Mouse (Mus musculus) midbrain, embryonic 14.5 days (tissue): Measurements from ENCODE around the gene Ankrd40. TPM values are rescaled to one million over a fixed set of nuclear protein-coding genes. Genes with fewer than 3 reads are reported as not detected.

Experiments used
- ATAC-seq: fragments of 200-750 bp; cut with Nextera tagmentation; 2 replicates; pipeline ENCODE4 v1.8.0; 2017; ENCODE audit warnings: moderate number of reproducible peaks, moderate library complexity; ENCODE audit not compliant: low FRiP score, low TSS enrichment
- DNase-seq: peaks from one replicate; pipeline ENCODE4 v3.0.0-alpha.2; 2015
- H3K27ac ChIP-seq: fragments of 300-500 bp; sonication (generic); replicated peaks from 2 replicates; pipeline ENCODE4 v1.5.1; 2014; ENCODE audit warnings: mild to moderate bottlenecking, low read depth, low read length, moderate library complexity
- H3K27me3 ChIP-seq: fragments of 300-500 bp; sonication (generic); 2 replicates; pipeline ENCODE4 v1.6.1; 2014; ENCODE audit warnings: low read length, control low read depth, mixed read lengths; ENCODE audit not compliant: control insufficient read depth, insufficient read depth
- H3K36me3 ChIP-seq: fragments of 300-500 bp; sonication (generic); 2 replicates; pipeline ENCODE4 v1.6.1; 2014; ENCODE audit warnings: low read length, control low read depth; ENCODE audit not compliant: control insufficient read depth, insufficient read depth
- H3K4me1 ChIP-seq: fragments of 300-500 bp; sonication (generic); 2 replicates; pipeline ENCODE4 v1.6.1; 2014; ENCODE audit warnings: mild to moderate bottlenecking, antibody characterized with exemption, low read length, control low read depth; ENCODE audit not compliant: control insufficient read depth, insufficient read depth
- H3K4me2 ChIP-seq: fragments of 300-500 bp; sonication (generic); 2 replicates; pipeline ENCODE4 v1.6.1; 2014; ENCODE audit warnings: mild to moderate bottlenecking, low read length, moderate library complexity
- H3K4me3 ChIP-seq: fragments of 300-500 bp; sonication (generic); replicated peaks from 2 replicates; pipeline ENCODE4 v1.5.1; 2014; ENCODE audit warnings: low read depth, low read length
- H3K9ac ChIP-seq: fragments of 300-500 bp; sonication (generic); replicated peaks from 2 replicates; pipeline ENCODE4 v1.6.1; 2014; ENCODE audit warnings: mild to moderate bottlenecking, low read length, moderate library complexity
- H3K9me3 ChIP-seq: fragments of 300-500 bp; sonication (generic); 2 replicates; pipeline ENCODE4 v1.6.1; 2016; ENCODE audit warnings: low read length, control low read depth, mixed read lengths; ENCODE audit not compliant: control insufficient read depth
- WGBS: fragments of 180-500 bp; shearing (Covaris S2); extraction: QIAGEN DNeasy Blood & Tissue Kit; methylation state at CpG from one replicate; pipeline ENCODE4 v1.1.7; 2014; 5-methylcytosine and 5-hydroxymethylcytosine counted together
- polyA plus RNA-seq: library from polyadenylated mRNA; unstranded; fragments of >200 nt; fragmentation: Nextera tagmentation; extraction: Ambion mirVana; gene quantifications from 2 replicates; pipeline ENCODE4 v1.2.1, GENCODE M21; 2014

Ankrd40 gene
- polyA plus RNA-seq, 1 experiment from 2014 or later: 13.1 TPM

GRCm38 (mm10) chr11:94343955-94344358 is 16.2 kb downstream of the Ankrd40 start:
- H3K4me1 ChIP-seq: peaks cover 21% of the 10 kb centered on the region
- H3K9me3 ChIP-seq: no peaks in the 10 kb centered on the region
- ATAC-seq (no peak), DNase-seq (peak; percentile 57)
- 9% methylated on average over 5 of the region's 5 CpGs for WGBS
- H3K4me2 ChIP-seq: no peak overlapping the region
- no peaks in the 10 kb centered on the region for H3K27me3 ChIP-seq
- 0 out of 2 replicates have a peak overlapping the region, but pooled peaks have one; percentile 37 for H3K27ac ChIP-seq
- H3K4me3 ChIP-seq: no peak overlapping the region
- no peak overlapping the region for H3K9ac ChIP-seq
- peaks cover 14% of the 10 kb centered on the region for H3K36me3 ChIP-seq

- DNase-seq (no peak), ATAC-seq (no peak)
- no peak overlapping the region for H3K9ac ChIP-seq
- H3K36me3 ChIP-seq: peaks cover 9% of the 10 kb centered on the region
- peak overlapping the region; percentile 37; the same call in 1 of the 2 replicates for H3K27ac ChIP-seq
- H3K4me2 ChIP-seq: no peak overlapping the region
- 79% methylated on average over 1 of the region's 1 CpGs for WGBS
- no peaks in the 10 kb centered on the region for H3K27me3 ChIP-seq
- no peaks in the 10 kb centered on the region for H3K9me3 ChIP-seq
- peaks cover 21% of the 10 kb centered on the region for H3K4me1 ChIP-seq
- no peak overlapping the region for H3K4me3 ChIP-seq
These were observed 16.7 kb downstream of the Ankrd40 start for GRCm38 (mm10) chr11:94344470-94344869.

- H3K4me1 ChIP-seq: peaks cover 18% of the 10 kb centered on the region
- H3K27ac ChIP-seq: no peak overlapping the region
- 0 out of 2 replicates have a peak, but pooled peaks cover under 1% of the 10 kb centered on the region for H3K36me3 ChIP-seq
- ATAC-seq (no peak), DNase-seq (no peak)
- no peaks in the 10 kb centered on the region for H3K27me3 ChIP-seq
- H3K9me3 ChIP-seq: no peaks in the 10 kb centered on the region
- no peak overlapping the region for H3K4me3 ChIP-seq
- WGBS: 84% methylated on average over 10 of the region's 10 CpGs
- H3K9ac ChIP-seq: no peak overlapping the region
- H3K4me2 ChIP-seq: no peak overlapping the region
These were observed 18.1 kb downstream of the Ankrd40 start for GRCm38 (mm10) chr11:94345926-94346325.

GRCm38 (mm10) chr11:94346611-94347010 is 18.8 kb downstream of the Ankrd40 start:
- H3K36me3 ChIP-seq: no peaks in the 10 kb centered on the region
- peaks cover 13% of the 10 kb centered on the region for H3K4me1 ChIP-seq
- no peak overlapping the region for H3K4me3 ChIP-seq
- ATAC-seq (no peak), DNase-seq (no peak)
- H3K9ac ChIP-seq: no peak overlapping the region
- no peak overlapping the region for H3K4me2 ChIP-seq
- H3K27me3 ChIP-seq: no peaks in the 10 kb centered on the region
- H3K27ac ChIP-seq: no peak overlapping the region
- 81% methylated on average over 3 of the region's 3 CpGs for WGBS
- no peaks in the 10 kb centered on the region for H3K9me3 ChIP-seq

- Histone ChIP-seq H3K36me3 (no peaks in the 10 kb centered on the region), H3K4me1 (peaks cover 8% of the 10 kb centered on the region), H3K9ac (no peak overlapping the region), H3K27me3 (no peaks in the 10 kb centered on the region), H3K27ac (no peak overlapping the region), H3K4me3 (no peak overlapping the region), H3K4me2 (no peak overlapping the region), H3K9me3 (no peaks in the 10 kb centered on the region)
- WGBS: 90% methylated on average over 7 of the region's 7 CpGs
- DNase-seq: no peak
- ATAC-seq: no peak
These were observed 19.3 kb downstream of the Ankrd40 start for GRCm38 (mm10) chr11:94347063-94347575.

- WGBS: 82% methylated on average over 2 of the region's 2 CpGs
- Histone ChIP-seq H3K36me3 (no peaks in the 10 kb centered on the region), H3K27ac (no peak overlapping the region), H3K9me3 (no peaks in the 10 kb centered on the region), H3K4me3 (no peak overlapping the region), H3K9ac (no peak overlapping the region), H3K4me1 (no peaks in the 10 kb centered on the region), H3K4me2 (no peak overlapping the region), H3K27me3 (no peaks in the 10 kb centered on the region)
- no peak for DNase-seq
- no peak for ATAC-seq
These were observed 22.0 kb downstream of the Ankrd40 start for GRCm38 (mm10) chr11:94349839-94350238.

- DNase-seq: no peak
- H3K27ac ChIP-seq: no peak overlapping the region
- H3K36me3 ChIP-seq: no peaks in the 10 kb centered on the region
- no peak overlapping the region for H3K4me2 ChIP-seq
- no peaks in the 10 kb centered on the region for H3K27me3 ChIP-seq
- WGBS: 79% methylated on average over 1 of the region's 1 CpGs
- no peaks in the 10 kb centered on the region for H3K4me1 ChIP-seq
- H3K4me3 ChIP-seq: no peak overlapping the region
- ATAC-seq: no peak
- no peaks in the 10 kb centered on the region for H3K9me3 ChIP-seq
- H3K9ac ChIP-seq: no peak overlapping the region
These were observed 22.5 kb downstream of the Ankrd40 start for GRCm38 (mm10) chr11:94350337-94350736.

- no peak overlapping the region for H3K4me2 ChIP-seq
These were observed 23.3 kb downstream of the Ankrd40 start for GRCm38 (mm10) chr11:94351094-94351493.

GRCm38 (mm10) chr11:94355521-94356217 is 27.9 kb downstream of the Ankrd40 start:
- DNase-seq (no peak), ATAC-seq (no peak)
- H3K27ac ChIP-seq: no peak overlapping the region
- H3K36me3 ChIP-seq: no peaks in the 10 kb centered on the region
- 82% methylated on average over 9 of the region's 9 CpGs for WGBS
- no peak overlapping the region for H3K4me3 ChIP-seq
- no peaks in the 10 kb centered on the region for H3K27me3 ChIP-seq
- H3K4me1 ChIP-seq: no peaks in the 10 kb centered on the region
- no peaks in the 10 kb centered on the region for H3K9me3 ChIP-seq
- H3K9ac ChIP-seq: no peak overlapping the region
- H3K4me2 ChIP-seq: no peak overlapping the region

More at GRCm38 (mm10) chr11:94351094-94351493, 23.3 kb downstream of the Ankrd40 start:
- H3K4me3 ChIP-seq: no peak overlapping the region
- no peaks in the 10 kb centered on the region for H3K27me3 ChIP-seq
- H3K9me3 ChIP-seq: no peaks in the 10 kb centered on the region
- H3K4me1 ChIP-seq: no peaks in the 10 kb centered on the region
- H3K27ac ChIP-seq: no peak overlapping the region
- DNase-seq (no peak), ATAC-seq (no peak)
- H3K9ac ChIP-seq: 0 out of 2 replicates have a peak overlapping the region, but pooled peaks have one; percentile 6
- no peaks in the 10 kb centered on the region for H3K36me3 ChIP-seq
- WGBS: 27% methylated on average over 3 of the region's 3 CpGs
